Mouse (Mus musculus) colon, adult 2 months (tissue): ENCODE results near the gene Gm3417. TPM values are rescaled to one million over a fixed set of nuclear protein-coding genes. Genes with fewer than 3 reads are reported as not detected.

Experiments
- polyA plus RNA-seq: library from polyadenylated mRNA; depleted of rRNA; stranded (reverse); fragments of >200 nt; gene quantifications from 2 replicates; pipeline ENCODE4 v1.2.3, GENCODE M21; 2012; rRNA removed

Gene Gm3417
- polyA plus RNA-seq: 0.25 TPM in 1 of 2 replicates, not detected in the other

GRCm38 (mm10) chr17:14978362-14979038 lies at the start of gene Gm3417, which contains the start of gene 9030025P20Rik:
Gene Gm3417, minus strand, starts transcription at chr17:14978790.
Gene 9030025P20Rik, plus strand, starts transcription at chr17:14978468.

GRCm38 (mm10) chr17:15009706-15010413 lies 31.3 kb upstream of the Gm3417 start, which contains the start of gene Gm3435:
Gene Gm3435, plus strand, starts transcription at chr17:15010176.

GRCm38 (mm10) chr17:14960951-14961556 lies 17.5 kb downstream of the Gm3417 start, which contains the start of gene Phf10:
Gene Phf10, minus strand, starts transcription at chr17:14961273.

GRCm38 (mm10) chr17:14943009-14943728 lies 35.4 kb downstream of the Gm3417 start, which contains the start of the genes Wdr27 and 1600012H06Rik:
Gene Wdr27, minus strand, starts transcription at chr17:14943158.
Gene 1600012H06Rik, plus strand, starts transcription at chr17:14943184.

Other genes starting within 250 kb of the Gm3417 start
- gene Wdr27, start 35.6 kb downstream of the Gm3417 start, polyA plus RNA-seq: 4.9 and 7.7 TPM in 2 replicates
- 18.4 and 21.3 TPM in 2 replicates for gene 1600012H06Rik, start 35.6 kb downstream of the Gm3417 start, polyA plus RNA-seq
- gene Phf10, start 17.5 kb downstream of the Gm3417 start, polyA plus RNA-seq: 11.1 and 12.8 TPM in 2 replicates
- gene 9030025P20Rik, start 322 bp downstream of the Gm3417 start, polyA plus RNA-seq: 4.3 and 4.7 TPM in 2 replicates
- 0.71 and 0.73 TPM in 2 replicates for gene Gm3435, start 31.4 kb upstream of the Gm3417 start, polyA plus RNA-seq
- gene Ermard, start 62.4 kb upstream of the Gm3417 start, polyA plus RNA-seq: 16.2 and 18.6 TPM in 2 replicates
- not detected in 2 replicates for gene Tcte3, start 62.7 kb upstream of the Gm3417 start, polyA plus RNA-seq
- 0.42 and 0.64 TPM in 2 replicates for gene Gm3448, start 62.7 kb upstream of the Gm3417 start, polyA plus RNA-seq